Mouse (Mus musculus) R1 (cell line): ENCODE measurements at regions not wholly inside any gene's neighbourhood (a gene's known extent, or its start where the extent isn't known, plus 50 kb on each side); places are given as distances from the start of the nearest gene placed in this dataset.

Experiments used
- DNase-seq: peaks from one replicate; pipeline ENCODE4 v3.0.0-alpha.2; 2018; ENCODE audit warnings: low read depth, low spot score

- peak; percentile 56 for DNase-seq
Observed at GRCm38 (mm10) chr4:125439856-125440255, 50.6 kb upstream of the Grik3 start.

GRCm38 (mm10) chr4:125437161-125437822 is 53.2 kb upstream of the Grik3 start:
- no peak for DNase-seq

GRCm38 (mm10) chr4:125433511-125433910 is 57.0 kb upstream of the Grik3 start:
- no peak for DNase-seq

- no peak for DNase-seq
Observed at GRCm38 (mm10) chr4:125431648-125432047, 58.9 kb upstream of the Grik3 start.

- DNase-seq = no peak
Observed at GRCm38 (mm10) chr4:125430845-125431244, 59.7 kb upstream of the Grik3 start.

GRCm38 (mm10) chr4:125428736-125429135 is 61.8 kb upstream of the Grik3 start:
- no peak for DNase-seq

- DNase-seq = no peak
Observed at GRCm38 (mm10) chr4:125420561-125421241, 69.8 kb upstream of the Grik3 start.

GRCm38 (mm10) chr4:125419491-125420255 is 70.8 kb upstream of the Grik3 start:
- peak; percentile 80 for DNase-seq

- peak; percentile 75 for DNase-seq
Observed at GRCm38 (mm10) chr4:125415308-125415707, 75.2 kb upstream of the Grik3 start.

- DNase-seq = peak; percentile 75
Observed at GRCm38 (mm10) chr4:125413833-125414719, 76.4 kb upstream of the Grik3 start.

- no peak for DNase-seq
Observed at GRCm38 (mm10) chr4:125410736-125411441, 79.6 kb upstream of the Grik3 start.

- no peak for DNase-seq
Observed at GRCm38 (mm10) chr4:125399376-125400112, 91.0 kb upstream of the Grik3 start.

- DNase-seq = no peak
Observed at GRCm38 (mm10) chr4:125397007-125397461, 93.5 kb upstream of the Grik3 start.

- no peak for DNase-seq
Observed at GRCm38 (mm10) chr4:125391269-125391668, 99.2 kb upstream of the Grik3 start.

- DNase-seq = no peak
Observed at GRCm38 (mm10) chr4:125385811-125386210, 104.7 kb upstream of the Grik3 start.

- DNase-seq = no peak
Observed at GRCm38 (mm10) chr4:125364011-125364410, 126.5 kb upstream of the Grik3 start.

- DNase-seq = peak; percentile 71
Observed at GRCm38 (mm10) chr4:125361611-125362520, 128.6 kb upstream of the Grik3 start.

- DNase-seq = no peak
Observed at GRCm38 (mm10) chr4:125358356-125358755, 132.1 kb upstream of the Grik3 start.

- no peak for DNase-seq
Observed at GRCm38 (mm10) chr4:125356441-125356840, 134.1 kb upstream of the Grik3 start.
